Mouse (Mus musculus) neural tube, embryonic 12.5 days (tissue): Measurements from ENCODE around the gene Efcc1. TPM values are rescaled to one million over a fixed set of nuclear protein-coding genes. Genes with fewer than 3 reads are reported as not detected.
"Not testable (repeated sequence)": the region's sequence is repeated elsewhere in the genome, so short reads cannot be mapped to it uniquely, and the experiment has no call there.

Experiments used
- ATAC-seq: fragments of 200-750 bp; cut with Nextera tagmentation; 2 replicates; pipeline ENCODE4 v1.8.0; 2017; ENCODE audit warnings: low read depth, mild to moderate bottlenecking, moderate TSS enrichment, moderate library complexity; ENCODE audit not compliant: low FRiP score
- H3K27ac ChIP-seq: fragments of 300-500 bp; sonication (generic); 2 replicates; pipeline ENCODE4 v1.5.1; 2016
- H3K27me3 ChIP-seq: fragments of 300-500 bp; sonication (generic); replicated peaks from 2 replicates; pipeline ENCODE4 v1.6.1; 2016; ENCODE audit warnings: mild to moderate bottlenecking
- H3K36me3 ChIP-seq: fragments of 300-500 bp; sonication (generic); 2 replicates; pipeline ENCODE4 v1.6.1; 2016; ENCODE audit warnings: mild to moderate bottlenecking
- H3K4me1 ChIP-seq: fragments of 300-500 bp; sonication (generic); 2 replicates; pipeline ENCODE4 v1.6.1; 2016
- H3K4me2 ChIP-seq: fragments of 300-500 bp; sonication (generic); replicated peaks from 2 replicates; pipeline ENCODE4 v1.6.1; 2016; ENCODE audit warnings: mild to moderate bottlenecking
- H3K4me3 ChIP-seq: fragments of 300-500 bp; sonication (generic); 2 replicates; pipeline ENCODE4 v1.5.1; 2016
- H3K9ac ChIP-seq: fragments of 300-500 bp; sonication (generic); 2 replicates; pipeline ENCODE4 v1.6.1; 2016; ENCODE audit warnings: mild to moderate bottlenecking
- H3K9me3 ChIP-seq: fragments of 300-500 bp; sonication (generic); 2 replicates; pipeline ENCODE4 v1.6.1; 2016; ENCODE audit warnings: mild to moderate bottlenecking
- WGBS: fragments of 180-500 bp; shearing (Covaris S2); methylation state at CpG from one replicate; pipeline ENCODE4 v1.1.7; 2016; 5-methylcytosine and 5-hydroxymethylcytosine counted together
- polyA plus RNA-seq: library from polyadenylated mRNA; unstranded; fragments of >200 nt; fragmentation: Nextera tagmentation; extraction: Ambion mirVana; gene quantifications from 2 replicates; pipeline ENCODE4 v1.2.1, GENCODE M21; 2016

Efcc1 gene
- polyA plus RNA-seq, 1 experiment from 2014 or later = 9.3 TPM

DNA sequence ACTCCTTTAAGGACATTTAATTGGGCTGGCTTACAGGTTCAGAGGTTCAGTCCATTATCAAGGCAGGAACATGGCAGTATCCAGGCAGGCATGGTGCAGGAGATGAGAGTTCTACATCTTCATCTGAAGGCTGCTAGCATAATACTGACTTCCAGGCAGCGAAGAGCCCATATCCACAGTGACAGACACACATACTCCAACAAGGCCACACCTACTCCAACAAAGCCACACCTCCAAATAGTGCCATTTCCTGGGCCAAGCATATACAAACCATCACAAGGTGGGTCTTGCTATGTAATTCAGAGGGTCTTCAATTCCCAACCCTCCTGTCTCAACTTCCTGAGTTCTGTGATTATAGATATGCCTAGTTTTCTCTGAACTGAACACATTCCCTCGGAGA is 33.6 kb downstream of the Efcc1 start:
- not testable (repeated sequence) for H3K36me3 ChIP-seq, H3K4me3 ChIP-seq, H3K27me3 ChIP-seq, ATAC-seq, H3K9ac ChIP-seq, H3K4me1 ChIP-seq, H3K9me3 ChIP-seq, H3K4me2 ChIP-seq, H3K27ac ChIP-seq
- 91% methylated on average over 2 of the region's 2 CpGs for WGBS

DNA sequence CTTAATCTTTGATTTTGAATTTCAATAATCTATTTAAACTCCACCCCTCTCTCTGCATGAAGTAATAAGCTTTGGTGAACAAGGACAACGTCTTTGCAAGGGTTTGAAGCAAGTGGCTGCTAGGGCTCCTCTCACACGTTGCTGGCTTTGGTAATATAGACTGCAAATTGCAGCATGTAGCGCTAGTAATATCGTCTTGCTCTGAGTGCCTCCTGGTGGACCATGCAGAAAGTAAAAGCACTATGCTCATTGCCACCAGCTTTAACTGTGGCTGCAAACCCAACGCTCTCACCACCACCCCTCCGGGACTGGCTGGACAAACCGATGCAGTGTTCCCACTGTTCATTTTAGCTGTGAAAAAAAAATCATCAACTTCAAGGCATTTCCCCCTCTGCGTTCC is 40.0 kb downstream of the Efcc1 start:
- Histone ChIP-seq H3K4me3 (no peak overlapping the region), H3K27ac (no peak overlapping the region), H3K27me3 (no peaks in the 10 kb centered on the region), H3K4me1 (no peaks in the 10 kb centered on the region), H3K36me3 (no peaks in the 10 kb centered on the region), H3K9ac (no peak overlapping the region), H3K4me2 (no peak overlapping the region), H3K9me3 (no peaks in the 10 kb centered on the region)
- WGBS = 60% methylated on average over 8 of the region's 8 CpGs
- ATAC-seq = no peak

DNA sequence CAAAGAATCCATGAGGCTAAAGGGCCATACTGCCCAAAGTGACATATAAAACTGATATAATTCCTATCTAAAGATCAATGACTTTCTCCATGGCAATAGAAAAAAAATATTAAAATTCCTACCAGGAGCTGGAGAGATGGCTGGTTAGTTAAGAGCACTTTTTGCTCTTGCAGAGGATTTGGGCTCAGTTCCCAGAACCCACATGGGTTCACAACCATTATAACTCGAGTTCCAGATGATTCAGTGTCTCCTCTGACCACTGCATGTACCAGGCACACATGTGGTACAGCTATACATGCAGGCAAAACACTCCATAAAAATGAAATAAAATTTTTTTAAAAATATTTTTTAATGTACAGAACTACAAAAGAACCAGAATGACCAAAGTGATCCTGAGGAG is 43.8 kb downstream of the Efcc1 start:
- no peaks in the 10 kb centered on the region for H3K27me3 ChIP-seq
- no peaks in the 10 kb centered on the region for H3K36me3 ChIP-seq
- WGBS = 54% methylated on average over 1 of the region's 1 CpGs
- H3K9ac ChIP-seq = no peak overlapping the region
- H3K9me3 ChIP-seq = no peaks in the 10 kb centered on the region
- no peak for ATAC-seq
- H3K4me2 ChIP-seq = no peak overlapping the region
- H3K4me3 ChIP-seq = no peak overlapping the region
- H3K27ac ChIP-seq = no peak overlapping the region
- H3K4me1 ChIP-seq = no peaks in the 10 kb centered on the region

DNA sequence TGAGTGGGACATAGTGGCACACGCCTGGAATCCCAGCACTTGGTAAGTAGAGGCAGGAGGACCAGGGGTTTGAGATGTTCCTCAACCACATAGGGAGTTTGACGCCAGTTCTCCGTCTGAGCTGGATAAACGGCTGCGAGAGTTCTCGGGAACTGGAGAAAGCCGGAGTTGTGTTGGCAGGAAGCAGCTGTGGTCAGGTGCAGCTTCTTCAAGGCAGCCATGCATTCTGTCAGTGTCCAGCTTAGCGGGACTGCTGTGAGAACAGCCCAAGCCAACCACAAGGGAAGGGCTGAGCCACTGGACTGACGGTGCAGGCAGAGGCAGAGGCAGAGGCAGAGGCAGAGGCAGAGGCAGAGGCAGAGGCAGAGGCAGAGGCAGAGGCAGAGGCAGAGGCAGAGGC is 44.2 kb downstream of the Efcc1 start:
- 85% methylated on average over 9 of the region's 9 CpGs for WGBS
- no peak overlapping the region for H3K9ac ChIP-seq

DNA sequence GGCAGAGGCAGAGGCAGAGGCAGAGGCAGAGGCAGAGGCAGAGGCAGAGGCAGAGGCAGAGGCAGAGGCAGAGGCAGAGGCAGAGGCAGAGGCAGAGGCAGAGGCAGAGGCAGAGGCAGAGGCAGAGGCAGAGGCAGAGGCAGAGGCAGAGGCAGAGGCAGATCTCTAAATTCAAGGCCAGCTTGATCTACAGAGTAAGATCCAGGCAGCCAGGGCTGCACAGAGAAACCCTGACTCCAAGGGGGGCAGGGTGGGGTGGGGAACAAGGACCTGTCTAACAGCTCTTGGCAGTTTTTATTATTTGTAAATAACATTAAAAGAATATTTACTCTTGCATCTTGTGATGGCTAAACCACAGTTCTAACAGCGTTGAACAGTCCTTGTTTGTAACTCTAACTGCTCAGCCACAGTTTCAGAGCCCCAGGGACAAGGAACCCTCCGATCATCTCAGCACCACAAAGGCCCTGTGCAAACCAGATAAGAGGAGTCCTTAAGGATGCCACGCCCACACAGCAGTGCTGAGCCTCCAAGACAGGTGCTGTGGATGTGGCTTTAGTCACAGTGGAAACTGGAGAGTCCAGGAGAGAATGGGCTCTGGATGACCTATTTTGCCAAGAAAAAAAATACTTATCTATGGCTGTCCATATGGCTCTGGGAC is 45.0 kb downstream of the Efcc1 start:
- Histone ChIP-seq H3K36me3 (no peaks in the 10 kb centered on the region), H3K27ac (no peak overlapping the region), H3K9ac (no peak overlapping the region), H3K9me3 (no peaks in the 10 kb centered on the region), H3K27me3 (no peaks in the 10 kb centered on the region), H3K4me2 (no peak overlapping the region), H3K4me1 (no peaks in the 10 kb centered on the region), H3K4me3 (no peak overlapping the region)
- 78% methylated on average over 3 of the region's 3 CpGs for WGBS
- ATAC-seq = no peak

More for the DNA sequence above, 44.2 kb downstream of the Efcc1 start:
- Histone ChIP-seq H3K9me3 (no peaks in the 10 kb centered on the region), H3K27me3 (no peaks in the 10 kb centered on the region), H3K4me2 (no peak overlapping the region), H3K36me3 (no peaks in the 10 kb centered on the region), H3K27ac (no peak overlapping the region), H3K4me3 (no peak overlapping the region), H3K4me1 (no peaks in the 10 kb centered on the region)
- ATAC-seq = no peak

DNA sequence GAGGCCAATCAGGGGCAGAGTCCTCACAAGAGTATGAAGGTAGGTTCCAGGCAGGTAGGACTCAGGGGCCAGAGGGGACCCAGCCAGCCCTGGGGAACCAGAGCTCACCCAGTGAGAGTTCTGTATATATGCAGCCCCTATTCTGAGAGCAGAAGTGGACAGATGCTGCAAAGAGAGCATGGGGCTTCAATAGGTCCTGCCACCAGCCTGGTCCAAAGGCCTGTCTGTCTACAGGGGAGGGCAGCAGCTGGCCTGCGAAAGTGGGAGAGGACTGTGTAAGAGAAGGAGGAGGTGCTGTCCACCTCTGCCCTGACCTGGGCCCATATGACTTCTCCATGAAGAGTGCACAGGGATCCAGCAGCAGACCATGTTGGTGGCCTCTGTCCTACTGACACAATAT is 46.0 kb downstream of the Efcc1 start:
- Histone ChIP-seq H3K9me3 (no peaks in the 10 kb centered on the region), H3K4me3 (no peak overlapping the region), H3K36me3 (no peaks in the 10 kb centered on the region), H3K4me1 (no peaks in the 10 kb centered on the region), H3K27ac (no peak overlapping the region), H3K4me2 (no peak overlapping the region), H3K27me3 (no peaks in the 10 kb centered on the region), H3K9ac (no peak overlapping the region)
- 86% methylated on average over 1 of the region's 1 CpGs for WGBS
- ATAC-seq = no peak

DNA sequence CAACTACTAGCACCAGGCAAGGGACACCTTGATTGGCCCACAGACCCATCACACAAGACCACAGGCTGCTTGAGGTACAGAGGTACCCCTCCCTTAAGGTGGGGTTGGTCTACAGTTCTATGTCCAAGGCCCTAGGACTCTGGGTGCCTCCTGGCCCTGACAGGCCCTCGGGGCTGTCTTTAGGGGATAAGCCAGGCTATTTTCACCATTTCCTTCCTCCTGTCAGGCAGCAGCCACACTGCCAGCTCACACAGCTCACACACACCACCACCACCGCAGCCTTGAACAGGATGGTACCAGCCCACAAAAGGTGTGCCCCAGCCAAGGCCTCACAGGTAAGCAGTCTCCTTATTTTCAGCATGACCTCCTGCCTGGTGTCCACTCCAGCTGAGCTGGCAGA is 47.2 kb downstream of the Efcc1 start, which contains the start of gene Gp9:
Gene Gp9 (plus strand): TSS at position 231 of the 400 bp plus-strand sequence.
- no peak within 1 kb of the TSS for H3K9ac ChIP-seq
- H3K4me1 ChIP-seq = no peaks in the 10 kb centered on the region
- H3K4me2 ChIP-seq = no peak within 1 kb of the TSS
- H3K4me3 ChIP-seq = no peak within 1 kb of the TSS
- no peaks in the 10 kb centered on the region for H3K36me3 ChIP-seq
- no peaks in the 10 kb centered on the region for H3K9me3 ChIP-seq
- ATAC-seq = no peak
- no peak within 1 kb of the TSS for H3K27ac ChIP-seq
- 70% methylated on average over 2 of the region's 2 CpGs for WGBS
- no peaks in the 10 kb centered on the region for H3K27me3 ChIP-seq

DNA sequence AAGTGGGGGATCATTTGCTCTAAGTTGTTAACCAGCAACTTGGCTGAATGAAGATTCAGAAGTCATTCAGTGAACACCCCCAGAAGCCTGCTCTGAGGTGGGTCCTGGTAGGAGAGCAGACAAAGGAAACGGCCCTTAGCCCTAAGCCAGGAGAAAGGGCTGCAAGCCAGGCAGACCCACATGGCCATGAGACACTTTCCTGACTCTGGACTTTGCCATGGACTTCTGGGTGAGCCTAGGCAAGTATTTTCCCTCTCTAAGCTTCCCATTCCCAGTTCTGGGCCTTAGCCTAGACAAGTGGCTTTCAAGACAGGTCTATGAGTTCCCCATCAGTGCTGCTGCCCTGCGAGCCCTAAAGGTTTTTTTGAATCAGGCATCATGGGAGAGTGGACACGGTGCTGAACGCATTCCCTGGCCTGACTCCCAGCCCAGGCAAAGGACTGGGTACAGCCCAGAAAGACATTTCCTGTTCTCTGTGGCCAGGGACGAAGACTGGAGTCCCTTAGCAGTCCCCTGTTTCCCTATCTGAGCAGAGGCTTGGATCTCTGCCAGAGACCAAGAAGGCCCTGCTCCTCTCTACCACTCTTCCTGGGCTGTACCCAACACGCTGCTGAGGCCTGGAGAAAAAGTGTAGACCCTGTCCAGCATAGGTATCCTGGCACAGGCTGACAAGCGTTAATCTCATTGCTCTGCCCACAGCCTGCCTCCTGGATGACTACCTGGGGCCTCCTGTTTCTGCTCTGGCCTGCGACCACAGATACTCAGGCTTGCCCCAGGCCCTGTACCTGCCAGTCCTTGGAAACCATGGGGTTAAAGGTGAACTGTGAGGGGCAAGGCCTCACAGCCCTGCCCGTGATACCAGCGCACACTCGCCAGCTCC is 47.9 kb downstream of the Efcc1 start:
- WGBS = 84% methylated on average over 11 of the region's 11 CpGs
- Histone ChIP-seq H3K4me1 (no peaks in the 10 kb centered on the region), H3K9me3 (no peaks in the 10 kb centered on the region), H3K9ac (no peak overlapping the region), H3K36me3 (no peaks in the 10 kb centered on the region), H3K4me3 (no peak overlapping the region), H3K4me2 (no peak overlapping the region), H3K27ac (no peak overlapping the region), H3K27me3 (no peaks in the 10 kb centered on the region)
- ATAC-seq = no peak

DNA sequence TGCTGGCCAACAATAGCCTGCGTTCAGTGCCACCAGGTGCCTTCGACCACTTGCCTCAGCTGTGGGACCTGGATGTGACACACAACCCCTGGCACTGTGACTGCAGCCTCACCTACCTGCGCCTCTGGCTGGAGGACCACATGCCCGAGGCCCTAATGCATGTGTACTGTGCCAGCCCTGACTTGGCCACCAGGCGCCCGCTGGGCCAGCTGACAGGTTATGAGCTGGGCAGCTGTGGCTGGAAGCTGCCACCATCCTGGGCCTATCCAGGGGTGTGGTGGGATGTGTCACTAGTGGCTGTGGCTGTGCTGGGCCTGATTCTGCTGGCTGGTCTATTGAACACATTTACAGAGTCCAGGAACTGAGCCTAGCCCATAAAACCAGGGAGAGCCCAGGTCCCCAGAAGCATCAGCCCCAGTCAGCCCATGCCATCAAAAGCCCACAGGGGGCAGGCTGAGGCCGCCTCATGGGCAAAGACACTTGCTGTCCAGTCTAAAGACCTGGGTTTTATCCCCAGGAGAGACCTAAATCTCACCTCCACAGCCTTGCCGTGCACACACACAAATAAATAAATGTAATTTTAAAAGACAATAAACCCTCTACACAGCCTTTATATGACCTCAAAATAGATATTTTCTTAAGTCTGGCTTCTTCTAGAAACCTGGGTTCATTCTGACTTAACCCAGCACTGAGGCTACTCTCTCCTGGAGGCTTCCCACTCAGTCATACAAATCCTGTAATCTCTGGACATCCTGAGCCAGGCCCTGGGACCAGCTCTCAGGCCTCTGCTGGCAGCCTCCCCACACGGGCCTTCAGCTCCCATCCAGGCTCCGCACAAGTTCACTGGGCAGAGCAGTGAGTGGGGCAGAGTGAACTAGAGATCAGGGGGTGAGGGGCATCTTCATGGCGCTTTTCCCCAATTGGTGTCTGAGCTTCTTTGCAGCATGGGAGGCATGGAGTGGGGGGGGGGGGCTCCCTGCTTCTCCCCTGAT is 48.8 kb downstream of the Efcc1 start:
- Histone ChIP-seq H3K9ac (no peak overlapping the region), H3K27ac (no peak overlapping the region), H3K4me2 (no peak overlapping the region), H3K9me3 (no peaks in the 10 kb centered on the region), H3K4me3 (no peak overlapping the region), H3K27me3 (no peaks in the 10 kb centered on the region), H3K36me3 (no peaks in the 10 kb centered on the region), H3K4me1 (no peaks in the 10 kb centered on the region)
- ATAC-seq = no peak
- 82% methylated on average over 11 of the region's 11 CpGs for WGBS

DNA sequence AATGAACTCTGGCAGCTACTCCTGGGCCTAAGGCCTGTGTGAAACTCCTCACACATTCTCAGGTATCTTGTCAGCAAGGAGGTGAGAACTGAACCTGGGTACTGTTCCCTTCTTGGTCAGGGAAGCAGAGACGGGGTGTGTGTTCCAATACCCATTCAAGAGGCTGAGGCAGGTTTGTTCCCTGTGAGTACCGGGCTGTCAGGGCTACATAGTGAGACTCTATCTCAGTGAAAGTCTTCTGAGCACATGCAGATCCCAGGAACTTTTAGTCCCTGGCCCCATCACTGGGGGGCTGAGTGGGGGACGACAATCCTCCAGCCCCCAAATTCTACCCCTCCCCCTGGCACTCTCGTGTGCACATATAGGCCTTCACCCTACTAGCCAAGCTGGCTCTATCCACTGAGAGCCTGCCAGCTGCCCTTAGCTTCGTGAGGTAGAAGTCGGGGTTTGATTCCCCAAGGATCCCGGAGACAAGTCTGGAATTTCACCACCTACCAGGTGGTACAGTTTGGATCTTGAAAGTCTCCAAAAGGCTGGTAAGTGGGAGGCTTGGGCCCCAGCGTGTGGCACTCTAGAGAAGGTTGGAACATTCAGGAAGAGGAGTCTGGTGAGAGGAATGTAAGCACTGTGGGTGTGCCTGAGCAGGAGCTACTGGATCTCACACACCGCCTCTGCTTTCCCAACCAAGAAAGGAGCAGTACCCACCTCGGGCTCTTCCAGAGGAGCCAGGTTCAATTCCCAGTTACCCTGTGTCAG is 50.1 kb downstream of the Efcc1 start:
- Histone ChIP-seq H3K4me2 (no peak overlapping the region), H3K27ac (no peak overlapping the region), H3K4me3 (no peak overlapping the region), H3K9ac (no peak overlapping the region), H3K9me3 (no peaks in the 10 kb centered on the region), H3K27me3 (no peaks in the 10 kb centered on the region), H3K4me1 (no peaks in the 10 kb centered on the region), H3K36me3 (no peaks in the 10 kb centered on the region)
- ATAC-seq = no peak
- 84% methylated on average over 10 of the region's 10 CpGs for WGBS

DNA sequence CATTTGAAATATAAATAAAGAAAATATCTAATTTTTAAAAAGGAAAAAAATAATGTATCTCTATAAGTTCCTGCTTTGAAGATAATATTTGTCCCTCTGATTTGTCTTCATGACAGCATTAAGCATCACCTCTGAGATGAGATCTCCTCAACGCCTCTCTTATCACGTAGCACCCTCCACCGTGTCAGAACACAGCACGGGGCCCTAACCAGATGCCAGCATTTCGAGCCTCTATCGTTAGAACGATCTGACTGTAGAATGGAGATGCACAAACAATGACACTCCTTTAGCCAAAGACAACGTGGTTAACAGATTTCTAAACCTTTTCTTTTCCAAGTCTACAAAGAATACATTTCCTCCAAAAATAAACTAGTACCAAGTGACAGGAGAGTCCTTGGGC is 53.4 kb downstream of the Efcc1 start:
- no peaks in the 10 kb centered on the region for H3K27me3 ChIP-seq
- H3K4me1 ChIP-seq = peaks cover 2% of the 10 kb centered on the region
- H3K36me3 ChIP-seq = no peaks in the 10 kb centered on the region
- H3K27ac ChIP-seq = no peak overlapping the region
- no peaks in the 10 kb centered on the region for H3K9me3 ChIP-seq
- WGBS = 83% methylated on average over 8 of the region's 8 CpGs
- ATAC-seq = no peak
- H3K4me2 ChIP-seq = no peak overlapping the region
- no peak overlapping the region for H3K4me3 ChIP-seq
- H3K9ac ChIP-seq = no peak overlapping the region
